Mouse (Mus musculus): ENCODE results near the gene Wnt5a.

Gene Wnt5a

GRCm38 (mm10) chr14:28504101-28505050, at the start of gene Wnt5a:
Gene Wnt5a (plus strand): TSS chr14:28504750.
- no peak for DNase-seq (ENCODE audit: low read depth, low spot score)

- DNase-seq (ENCODE audit: low read depth, low spot score): peak; percentile 14
Measured at GRCm38 (mm10) chr14:28456372-28457076, 48.0 kb upstream of the Wnt5a start.

GRCm38 (mm10) chr14:28457428-28457827, 47.1 kb upstream of the Wnt5a start:
- DNase-seq (ENCODE audit: low read depth, low spot score): no peak

GRCm38 (mm10) chr14:28467956-28468355, 36.6 kb upstream of the Wnt5a start:
- DNase-seq (ENCODE audit: low read depth, low spot score): no peak

GRCm38 (mm10) chr14:28469696-28470095, 34.9 kb upstream of the Wnt5a start:
- DNase-seq (ENCODE audit: low read depth, low spot score): no peak

DNA sequence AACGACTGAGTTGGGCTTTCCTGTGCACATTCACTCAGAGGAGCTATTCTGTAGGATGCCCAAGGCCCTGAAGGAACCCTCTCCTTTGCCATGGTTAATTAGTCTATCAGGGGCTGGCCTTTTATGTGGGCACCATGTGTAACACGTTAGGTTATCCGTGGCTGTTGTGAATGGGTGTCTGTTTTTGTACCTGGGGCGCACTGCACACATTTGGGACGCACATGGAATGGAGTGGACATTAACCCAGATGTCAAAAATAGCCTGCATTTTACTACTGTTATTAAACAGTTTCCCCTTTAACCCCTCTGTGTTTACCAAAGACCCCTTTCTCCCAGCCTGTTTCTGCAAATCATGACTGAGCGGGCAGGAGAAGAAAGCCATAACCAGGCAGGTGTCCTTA, 34.3 kb upstream of the Wnt5a start:
- no peak for DNase-seq (ENCODE audit: low read depth, low spot score)

GRCm38 (mm10) chr14:28475012-28475411, 29.5 kb upstream of the Wnt5a start:
- no peak for DNase-seq (ENCODE audit: low read depth, low spot score)

DNA sequence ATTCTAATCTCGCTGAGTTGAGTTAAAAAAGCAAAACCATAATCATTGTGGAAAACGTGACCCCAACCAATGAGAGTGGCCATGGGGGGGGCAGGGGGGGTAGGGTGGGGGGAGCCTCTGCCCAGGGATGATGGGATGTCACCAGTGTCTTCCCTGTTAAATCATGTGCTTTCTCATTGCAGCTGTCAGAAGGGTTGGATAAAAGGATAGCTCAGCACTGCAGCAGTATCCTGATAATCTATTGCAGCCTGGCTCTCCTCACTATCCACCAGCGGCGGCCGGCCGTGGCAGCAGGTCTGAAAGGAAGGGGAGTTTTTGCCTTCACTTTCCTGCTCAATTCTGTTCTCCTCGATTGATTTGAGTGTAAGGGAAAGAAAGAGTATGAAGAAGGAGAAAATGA, 29.1 kb upstream of the Wnt5a start:
- DNase-seq (ENCODE audit: low read depth, low spot score): no peak

GRCm38 (mm10) chr14:28476746-28477145, 27.8 kb upstream of the Wnt5a start:
- DNase-seq (ENCODE audit: low read depth, low spot score): no peak

DNA sequence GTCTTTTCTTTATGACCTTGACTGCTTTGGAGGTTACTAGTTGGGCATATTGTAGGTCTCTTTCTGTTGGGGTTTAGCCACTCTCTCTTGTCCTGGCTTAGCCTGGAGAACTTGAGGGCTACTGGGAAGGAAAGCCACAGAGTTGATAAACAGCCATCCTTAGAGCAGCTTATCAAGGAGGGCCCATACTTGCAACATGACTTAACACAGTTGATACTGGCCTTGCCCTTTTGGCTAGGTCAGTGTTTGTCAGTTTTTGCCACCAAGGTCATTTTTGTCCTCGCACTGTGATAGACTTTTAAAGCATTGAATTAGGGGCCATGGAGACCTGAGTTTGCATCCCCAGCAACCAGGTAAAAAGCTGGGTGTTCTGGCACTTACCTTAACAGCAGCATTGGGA, 23.7 kb upstream of the Wnt5a start:
- no peak for DNase-seq (ENCODE audit: low read depth, low spot score)

- DNase-seq (ENCODE audit: low read depth, low spot score): no peak
Measured at GRCm38 (mm10) chr14:28493806-28494205, 10.7 kb upstream of the Wnt5a start.

DNA sequence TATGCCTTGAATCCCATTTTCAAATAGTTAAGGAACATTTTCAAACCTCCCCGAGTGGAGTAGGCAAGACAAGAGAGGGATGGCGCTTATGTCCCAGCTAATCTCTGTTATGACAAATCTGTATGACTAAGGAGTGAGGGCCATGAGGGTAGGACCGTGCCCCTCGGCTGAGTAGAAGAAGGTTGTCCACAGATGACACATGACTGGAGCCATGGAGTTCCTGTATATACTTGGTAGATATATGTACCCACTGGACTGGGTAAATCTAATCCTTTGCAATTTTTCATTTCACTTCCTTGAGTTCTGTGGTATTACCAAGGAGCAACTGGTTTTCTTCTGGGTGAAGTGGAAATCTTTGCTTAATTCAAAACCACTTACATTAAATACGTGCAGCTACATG, 10.3 kb upstream of the Wnt5a start:
- DNase-seq (ENCODE audit: low read depth, low spot score): no peak

DNA sequence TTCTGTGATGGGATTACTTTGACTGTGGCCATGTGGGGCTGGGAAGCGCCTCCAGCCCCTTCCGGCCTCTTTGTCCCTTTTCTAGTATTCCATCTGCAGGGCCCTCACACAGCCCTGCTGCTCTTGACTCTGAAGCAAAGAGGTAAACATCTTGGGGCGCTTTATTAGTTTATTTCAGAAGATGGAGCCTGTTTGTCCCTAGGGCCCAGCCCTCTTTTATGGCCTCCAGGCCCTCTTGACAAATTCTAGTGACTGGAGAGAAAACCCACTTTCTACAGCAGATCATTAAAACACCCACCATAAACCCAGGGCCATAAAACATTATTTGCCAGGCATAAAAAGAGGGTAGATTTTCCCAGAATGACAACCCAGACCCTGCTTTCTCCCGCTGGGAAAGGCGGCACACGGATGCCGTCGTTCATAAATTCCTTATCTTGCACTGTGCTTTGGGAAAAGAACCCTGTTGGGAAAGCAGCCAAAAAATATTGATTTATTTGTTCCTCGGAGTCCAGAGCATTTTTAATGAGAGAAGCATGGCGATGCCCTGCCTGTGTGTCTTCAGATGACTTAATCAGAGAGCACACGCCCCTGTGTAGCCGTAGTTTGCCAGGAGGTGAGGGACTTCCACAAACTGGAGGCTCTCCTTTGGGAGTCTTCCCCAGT, 3.2 kb upstream of the Wnt5a start:
- no peak for DNase-seq (ENCODE audit: low read depth, low spot score)

DNA sequence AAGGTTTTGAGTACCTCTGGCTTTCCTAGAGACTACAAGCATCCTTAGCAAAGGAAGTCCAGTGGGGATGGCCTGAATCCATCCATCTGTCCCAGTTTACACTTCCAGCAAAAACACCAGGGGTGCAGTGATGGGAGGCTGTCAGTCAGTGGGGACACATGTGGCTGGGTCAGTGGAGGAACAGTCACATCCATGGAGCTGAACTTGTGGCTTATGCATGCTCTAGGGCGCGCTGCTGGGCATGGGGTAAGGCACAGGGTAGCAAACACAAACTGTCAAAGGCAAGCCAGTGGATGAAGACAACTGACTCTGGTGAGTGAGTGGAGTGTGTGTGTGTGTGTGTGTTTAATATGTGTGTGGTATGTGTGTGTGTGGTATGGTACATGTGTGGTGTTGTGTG, 1.3 kb upstream of the Wnt5a start:
- DNase-seq (ENCODE audit: low read depth, low spot score): no peak

- peak; percentile 47 for DNase-seq (ENCODE audit: low read depth, low spot score)
Measured at GRCm38 (mm10) chr14:28505051-28505585, 568 bp downstream of the Wnt5a start.

GRCm38 (mm10) chr14:28505586-28506375, 1.2 kb downstream of the Wnt5a start:
- peak; percentile 50 for DNase-seq (ENCODE audit: low read depth, low spot score)

DNA sequence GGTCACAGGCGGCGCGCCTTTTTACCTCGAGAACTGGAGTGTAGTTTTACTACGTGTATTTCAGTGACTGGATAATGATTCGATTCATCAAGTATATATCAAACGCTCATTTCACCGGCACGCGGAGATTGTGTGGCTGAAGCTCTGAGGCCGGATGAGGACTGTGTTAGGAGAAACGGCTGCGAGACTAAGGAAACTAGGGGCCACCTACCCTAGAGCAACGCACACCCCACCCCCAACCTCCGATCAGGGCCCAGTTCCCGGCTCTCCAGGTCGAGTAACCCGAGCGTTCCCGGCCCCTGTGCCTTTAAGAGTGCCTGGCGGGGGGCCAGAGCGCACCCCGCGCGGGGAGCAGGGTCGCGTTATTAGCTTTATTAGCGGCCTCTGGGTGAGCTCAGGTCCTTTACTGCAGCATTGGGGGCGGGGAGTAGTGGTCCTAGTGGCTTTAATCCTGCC, 1.9 kb downstream of the Wnt5a start:
- peak; percentile 27 for DNase-seq (ENCODE audit: low read depth, low spot score)

- no peak for DNase-seq (ENCODE audit: low read depth, low spot score)
Measured at GRCm38 (mm10) chr14:28507011-28507410, 2.5 kb downstream of the Wnt5a start.

GRCm38 (mm10) chr14:28507471-28507870, 2.9 kb downstream of the Wnt5a start:
- peak; percentile 77 for DNase-seq (ENCODE audit: low read depth, low spot score)

GRCm38 (mm10) chr14:28508288-28509258, 4.0 kb downstream of the Wnt5a start:
- no peak for DNase-seq (ENCODE audit: low read depth, low spot score)

All from ES-CJ7 (cell line).